ENCODE assay signal across 18 mouse cellular contexts in the genomic region with DNA sequence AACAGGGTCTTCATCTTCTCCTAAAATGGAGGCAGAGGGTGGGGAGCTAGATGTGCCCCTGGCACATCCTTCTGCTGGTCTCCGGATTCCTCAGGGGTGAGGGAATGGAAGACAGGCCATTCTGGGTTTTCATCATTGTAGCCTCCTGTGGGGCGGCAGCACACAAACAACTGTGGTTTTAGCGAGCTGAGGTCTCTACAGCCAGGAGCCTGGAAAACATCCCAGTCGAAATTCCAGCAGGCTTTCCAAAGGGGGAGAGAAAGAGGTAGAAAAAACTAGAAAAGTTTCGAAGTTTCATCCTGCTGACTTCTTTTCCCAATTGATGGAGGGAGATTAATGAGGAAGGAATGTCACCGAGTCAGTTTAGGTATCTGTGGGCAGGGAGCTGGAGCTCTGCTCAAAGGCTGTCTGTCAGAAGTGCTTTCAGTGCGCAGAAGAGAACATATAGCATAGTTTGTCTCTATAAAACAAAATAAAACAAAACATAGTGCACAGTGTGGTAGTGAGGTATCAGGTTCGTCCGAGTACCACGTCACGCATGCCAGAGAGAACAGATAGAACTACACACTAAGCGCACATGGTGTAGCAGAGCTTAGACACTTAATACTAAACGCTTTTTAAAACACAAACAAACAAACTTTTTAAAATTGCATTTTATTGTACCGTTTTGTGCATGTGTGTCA. TPM values are rescaled to one million over a fixed set of nuclear protein-coding genes. Genes with fewer than 3 reads are reported as not detected.
DNase-seq lines count a peak whose midpoint lies in the region; ATAC-seq lines count a peak whose summit lies in the region.
"Had no signal": no experiment of that assay in that cellular context is flagged by ENCODE, and none has a peak within 500 bp of the region (broad histone marks: within the 10 kb centered on the region; RNA-seq: fewer than 3 reads in every experiment).

No protein-coding gene starts in this region.

- no peak for DNase-seq in heart, embryonic 10.5 days (ENCODE audit: low spot score)
- no peak for DNase-seq in heart, postnatal 14 days
- no peak for DNase-seq in kidney, postnatal 10 days
- DNase-seq in Muller cell, postnatal 12 days (ENCODE audit: inconsistent ontology term): peak; percentile 91
- DNase-seq in fibroblast of lung, adult 2 months (ENCODE audit: low read depth): peak; percentile 46
- DNase-seq in urinary bladder, postnatal 25 days (ENCODE audit: low spot score): no peak
- no peak for DNase-seq in ovary, postnatal 10 days (ENCODE audit: low spot score)
- DNase-seq: adrenal gland, postnatal 25 days; B cell, adult 2 months; cerebellum, postnatal 14 days; gastrocnemius, postnatal 25 days; midbrain, embryonic 14.5 days had no signal

- H3K4me2 ChIP-seq in kidney, embryonic 15.5 days: no peak overlapping the region
- H3K4me2 ChIP-seq: neural tube, embryonic 12.5 days had no signal

- intact Hi-C loops in heart, postnatal 14 days (cut with DNase I): no loop called here

- ATAC-seq in kidney, embryonic 15.5 days (replicated peaks; ENCODE audit: low FRiP score): no peak

- H3K9ac ChIP-seq in kidney, embryonic 15.5 days: no peak overlapping the region
- H3K9ac ChIP-seq: hindbrain, embryonic 15.5 days; neural tube, embryonic 12.5 days had no signal

- H3K4me1 ChIP-seq in heart, embryonic 10.5 days: peaks cover 36% of the 10 kb centered on the region
- peaks cover 19% of the 10 kb centered on the region for H3K4me1 ChIP-seq in kidney, embryonic 15.5 days
- H3K4me1 ChIP-seq: neural tube, embryonic 12.5 days had no signal

- no peaks in the 10 kb centered on the region for H3K9me3 ChIP-seq in heart, embryonic 10.5 days
- H3K9me3 ChIP-seq in kidney, embryonic 15.5 days (replicated peaks): no peaks in the 10 kb centered on the region
- H3K9me3 ChIP-seq: hindbrain, embryonic 15.5 days; neural tube, embryonic 12.5 days had no signal

- peak overlapping the region; percentile 72 for H3K27ac ChIP-seq in heart, embryonic 10.5 days
- H3K27ac ChIP-seq in kidney, embryonic 15.5 days: 0 out of 2 replicates have a peak overlapping the region, but pooled peaks have one; percentile 29
- H3K27ac ChIP-seq: hindbrain, embryonic 15.5 days; layer of hippocampus, adult 2 months; left cerebral cortex, adult 2 months; macrophage; neural tube, embryonic 12.5 days had no signal

- H3K4me3 ChIP-seq in heart, embryonic 10.5 days: peak overlapping the region; percentile 25; the same call in 1 of the 2 replicates
- no peak overlapping the region for H3K4me3 ChIP-seq in kidney, embryonic 15.5 days (replicated peaks)
- H3K4me3 ChIP-seq: layer of hippocampus, adult 2 months; left cerebral cortex, adult 2 months; neural tube, embryonic 12.5 days had no signal

- no peaks in the 10 kb centered on the region for H3K36me3 ChIP-seq in heart, embryonic 10.5 days
- no peaks in the 10 kb centered on the region for H3K36me3 ChIP-seq in kidney, embryonic 15.5 days
- H3K36me3 ChIP-seq: hindbrain, embryonic 15.5 days; neural tube, embryonic 12.5 days had no signal

- no peaks in the 10 kb centered on the region for H3K27me3 ChIP-seq in heart, embryonic 10.5 days (ENCODE audit: insufficient read depth, poor library complexity, severe bottlenecking)
- H3K27me3 ChIP-seq in kidney, embryonic 15.5 days: no peaks in the 10 kb centered on the region
- H3K27me3 ChIP-seq: hindbrain, embryonic 15.5 days had no signal

- 46% methylated on average over 14 of the region's 14 CpGs for WGBS in heart, embryonic 10.5 days
- 47% methylated on average over 14 of the region's 14 CpGs for WGBS in kidney, embryonic 15.5 days

RNA-seq across cellular contexts. Expression of a gene that starts 16.0 kb away (rescaled TPM):
- polyA plus RNA-seq in heart, embryonic 10.5 days (2016; fragmentation: Nextera tagmentation; extraction: Ambion mirVana): 7.6 and 11.1 TPM in 2 replicates
- total RNA-seq in heart, postnatal 14 days (2021): under 1 TPM; 0.12 to 0.14 TPM
- 2.1 and 2.6 TPM in 2 replicates for polyA plus RNA-seq in kidney, embryonic 15.5 days (2015; fragmentation: Nextera tagmentation; extraction: Ambion mirVana)
- polyA plus RNA-seq: macrophage had no signal

Comparison
In these comparisons a context has a peak if more than half of its experiments do, and no peak if none do; other contexts are left out.
1. DNase-seq: peak in Muller cell, postnatal 12 days (single experiment) and fibroblast of lung, adult 2 months (single experiment); none in heart, embryonic 10.5 days (single experiment), heart, postnatal 14 days (0 of 2), kidney, postnatal 10 days (single experiment), urinary bladder, postnatal 25 days (single experiment) and ovary, postnatal 10 days (single experiment).